17 mouse cellular contexts compared by ENCODE assay signal in genomic region chr7:138682161-138682560, GRCm38 (mm10).
A peak's percentile ranks its signal among the peaks of the same experiment; 100 is the strongest.
DNase-seq lines count a peak whose midpoint lies in the region.
"Had no signal": no experiment of that assay in that cellular context is flagged by ENCODE, and none has a peak within 500 bp of the region (broad histone marks: within the 10 kb centered on the region; RNA-seq: fewer than 3 reads in every experiment).

No protein-coding gene starts in this region.

- intact Hi-C loops in left cerebral cortex, postnatal 4 days (cut with DNase I) = no loop called here

- DNase-seq in cerebellum, postnatal 14 days = peak; percentile 35 to 36
- no peak for DNase-seq in cerebellum, postnatal 25 days
- peak; percentile 26 for DNase-seq in layer of hippocampus, adult 11-12 months (ENCODE audit: low spot score)
- DNase-seq in layer of hippocampus, postnatal 36 days = no peak
- DNase-seq in left cerebral cortex, postnatal 4 days = peak; percentile 48
- DNase-seq in left cerebral cortex, adult 8-10 months (ENCODE audit: low spot score in 2 of 2) = no peak
- DNase-seq in right cerebral cortex, postnatal 10 days (ENCODE audit: low spot score in 2 of 2) = peak; percentile 35 to 46
- DNase-seq in right cerebral cortex, adult 18-20 months = no peak
- DNase-seq: adrenal gland, adult 2 months; adrenal gland, postnatal 14 days; B cell, adult 2 months; cerebellum, adult 11-12 months; cerebellum, adult 9-10 months; gastrocnemius, postnatal 25 days; heart, adult 18-20 months; heart, postnatal 10 days; heart, postnatal 36 days had no signal

Comparison
In these comparisons a context has a peak if more than half of its experiments do, and no peak if none do; other contexts are left out.
1. DNase-seq: peak in cerebellum, postnatal 14 days (2 of 2), layer of hippocampus, adult 11-12 months (single experiment), left cerebral cortex, postnatal 4 days (single experiment) and right cerebral cortex, postnatal 10 days (2 of 2); none in cerebellum, postnatal 25 days (0 of 2), layer of hippocampus, postnatal 36 days (0 of 2), left cerebral cortex, adult 8-10 months (0 of 2) and right cerebral cortex, adult 18-20 months (single experiment).